Mouse (Mus musculus): ENCODE data around the gene Olfr1018.

Gene Olfr1018

DNA sequence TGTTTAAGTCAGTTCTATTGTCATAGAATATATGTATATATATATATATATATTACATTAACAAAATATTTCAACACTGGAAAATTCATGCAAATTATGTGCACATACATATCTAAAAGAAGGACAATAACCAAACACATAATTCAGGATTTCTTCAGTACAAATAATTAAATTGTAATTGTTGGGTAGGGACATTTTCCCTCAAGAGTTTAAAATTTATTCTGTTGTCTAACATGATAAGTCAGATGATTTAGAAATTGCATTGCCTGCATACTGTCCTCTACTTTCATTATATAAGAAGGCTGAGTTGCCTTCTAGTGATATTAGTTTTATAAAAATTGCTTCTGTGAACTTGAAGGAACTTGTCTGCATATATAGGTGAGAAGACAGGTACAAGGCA, at the start of gene Olfr1018:
Olfr1018 (plus strand) TSS at position 301 of the 400 bp plus-strand sequence.
- DNase-seq (ENCODE audit: low spot score) = no peak

DNA sequence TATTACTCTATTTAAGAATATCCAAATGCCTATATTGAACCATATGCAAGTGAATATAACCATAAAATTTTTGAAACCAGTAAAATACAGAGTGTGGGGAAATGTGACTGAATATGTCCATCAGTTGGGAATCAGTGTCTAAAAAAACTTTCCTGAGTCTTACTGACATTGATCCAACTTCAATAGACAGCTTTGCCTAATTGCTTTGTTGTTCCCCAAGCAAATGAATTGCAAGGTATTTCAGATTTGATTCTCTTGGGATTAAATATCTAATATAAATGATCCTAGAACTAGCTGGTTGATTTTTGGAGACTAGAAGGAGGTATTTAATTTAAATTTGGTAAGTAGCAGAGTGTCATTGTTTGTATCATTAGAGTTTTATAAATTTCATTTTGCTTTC, 45.9 kb upstream of the Olfr1018 start, which contains the start of gene Olfr1014:
Olfr1014 (plus strand) TSS at position 301 of the 400 bp plus-strand sequence.
- DNase-seq (ENCODE audit: low spot score) = no peak

DNA sequence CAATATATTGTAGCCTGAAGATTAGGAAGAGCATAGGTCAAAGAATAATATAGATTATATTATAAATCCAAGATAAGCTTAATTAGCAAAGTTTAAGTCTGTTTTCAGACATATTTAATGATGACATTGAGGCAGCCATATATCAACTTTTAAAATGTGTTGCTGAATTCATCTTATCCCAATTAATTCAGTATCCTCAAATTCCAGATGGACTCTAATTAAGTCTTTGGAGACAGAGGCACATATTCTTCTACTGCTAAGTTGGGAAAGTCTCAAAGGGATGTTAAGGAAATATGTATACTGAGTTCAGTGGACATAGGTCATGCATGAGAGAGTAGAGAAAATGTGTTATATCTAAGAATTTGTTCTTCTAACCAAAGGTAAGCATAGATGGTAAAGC, 36.6 kb upstream of the Olfr1018 start, which contains the start of gene Olfr1015:
Olfr1015 (plus strand) TSS at position 301 of the 400 bp plus-strand sequence.
- no peak for DNase-seq (ENCODE audit: low spot score)

DNA sequence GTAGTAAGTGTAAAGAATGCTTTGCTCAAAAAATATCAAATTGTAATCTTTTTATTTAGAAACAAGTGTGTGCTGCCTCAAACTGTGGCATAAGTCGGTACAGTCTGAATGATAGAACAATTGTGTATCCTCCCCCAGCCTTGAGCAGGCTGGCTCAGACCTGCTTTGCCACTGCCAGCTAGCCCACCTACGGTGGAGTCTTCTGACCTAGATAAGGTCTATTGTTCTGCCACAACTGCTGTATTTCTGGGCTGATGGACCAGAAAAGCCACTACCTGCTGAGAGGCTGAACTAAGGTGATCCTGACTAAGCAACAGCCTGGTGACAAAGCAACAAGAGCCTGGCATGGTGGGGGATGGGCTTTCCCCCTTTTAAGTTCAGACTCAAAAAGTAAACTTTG, 25.9 kb upstream of the Olfr1018 start:
- no peak for DNase-seq (ENCODE audit: low spot score)

DNA sequence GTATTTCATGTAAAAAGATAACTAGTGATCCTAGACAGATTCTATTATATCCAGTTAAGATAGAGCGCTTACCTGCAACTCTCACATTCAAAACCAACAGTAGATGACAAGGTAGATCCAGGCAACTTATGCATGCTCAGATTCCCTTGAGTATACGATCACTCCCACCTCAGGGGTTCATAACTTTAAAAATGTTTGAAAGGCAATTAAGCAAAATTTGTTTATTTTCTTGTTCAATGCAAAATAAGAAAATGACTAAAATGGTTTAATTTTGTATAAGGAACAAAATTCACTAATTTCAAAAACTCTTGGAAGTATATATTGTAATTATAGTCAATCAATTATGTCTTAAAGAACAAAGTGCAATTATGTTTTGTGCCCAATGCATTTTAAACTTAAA, 15.8 kb upstream of the Olfr1018 start, which contains the start of gene Olfr1016:
Olfr1016 (minus strand) TSS at position 101 of the 400 bp plus-strand sequence.
- DNase-seq (ENCODE audit: low spot score) = no peak

DNA sequence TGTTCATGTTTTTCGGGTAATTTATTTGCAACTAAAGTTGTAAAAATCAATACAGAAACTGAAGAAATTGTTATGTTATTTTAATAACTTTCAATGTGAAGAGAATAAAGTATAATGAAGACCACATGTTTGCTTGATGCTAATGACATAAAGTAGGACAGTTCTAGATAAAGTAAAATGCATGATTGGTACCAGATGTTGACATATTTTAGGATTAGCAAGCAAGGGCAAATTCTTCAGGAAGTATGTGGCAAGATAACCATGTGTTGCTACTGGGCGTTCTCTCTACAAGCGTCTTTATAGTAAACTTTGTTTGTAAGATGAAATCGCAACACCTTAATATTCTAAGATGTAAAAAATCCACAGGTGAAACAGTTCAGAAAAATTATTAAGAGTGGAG, 13.8 kb upstream of the Olfr1018 start:
- DNase-seq (ENCODE audit: low spot score) = no peak

DNA sequence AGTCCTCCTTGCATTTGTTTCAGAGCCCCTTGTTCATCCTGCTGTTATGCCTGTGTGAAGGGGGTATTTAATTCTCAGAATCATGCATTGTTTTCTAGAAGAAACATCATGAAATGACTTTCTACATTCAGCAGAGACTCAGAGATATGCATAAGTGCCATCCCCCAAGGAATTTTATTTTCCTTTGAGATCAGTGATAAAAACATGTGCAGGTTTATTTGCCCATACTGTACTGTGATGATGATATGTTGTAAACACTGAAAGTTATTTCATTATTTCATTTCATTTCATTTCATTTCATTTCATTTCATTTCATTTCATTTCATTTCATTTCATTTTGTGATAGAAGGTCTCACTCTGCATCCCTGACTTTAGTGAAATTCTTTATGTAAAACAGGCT, 27.1 kb downstream of the Olfr1018 start, which contains the start of gene Olfr1019:
Olfr1019 (minus strand) TSS at position 101 of the 400 bp plus-strand sequence.
- DNase-seq (ENCODE audit: low spot score) = no peak

DNA sequence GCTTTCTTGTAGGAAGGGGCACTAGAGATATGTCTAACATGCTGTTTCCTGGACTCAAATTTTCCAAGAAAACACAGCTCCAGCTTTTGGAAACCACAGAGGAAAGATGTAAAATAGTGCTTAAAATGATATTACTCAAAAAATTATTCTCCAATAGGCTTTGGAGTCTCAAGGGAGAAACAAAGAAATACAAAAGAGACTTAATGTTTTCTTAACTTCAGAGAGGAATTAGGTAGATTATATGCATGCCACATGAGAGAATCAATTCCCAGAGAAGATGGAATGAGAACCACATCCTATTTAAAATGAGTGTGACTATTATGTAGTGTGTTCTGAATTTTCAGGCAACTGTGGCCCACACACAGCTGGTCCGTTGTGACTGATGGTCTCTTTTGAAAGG, 28.5 kb downstream of the Olfr1018 start, which contains the start of gene Olfr1020:
Olfr1020 (plus strand) TSS at position 301 of the 400 bp plus-strand sequence.
- no peak for DNase-seq (ENCODE audit: low spot score)

DNA sequence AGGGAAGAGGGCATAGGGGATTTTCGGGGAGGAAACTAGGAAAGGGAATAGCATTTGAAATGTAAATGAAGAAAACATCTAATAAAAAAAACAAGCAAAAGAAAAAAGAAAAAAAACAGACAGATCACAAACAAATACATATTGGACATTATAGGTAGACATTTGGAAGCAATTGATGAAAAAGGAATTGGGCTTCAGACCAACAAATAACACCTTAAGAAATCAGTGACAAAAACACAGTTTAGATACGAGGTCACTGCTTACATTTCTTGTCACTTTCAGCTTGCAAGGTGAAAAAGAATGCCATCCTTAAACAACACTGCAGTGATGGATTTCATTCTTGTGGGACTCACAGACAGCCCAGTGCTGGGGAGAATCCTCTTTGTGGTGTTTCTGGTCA, 50.0 kb downstream of the Olfr1018 start, which contains the start of gene Olfr1022:
Olfr1022 (plus strand) TSS at position 301 of the 400 bp plus-strand sequence.
- DNase-seq (ENCODE audit: low spot score) = no peak

Data from ovary, adult 18-20 months (tissue).